Mouse (Mus musculus) olfactory bulb, adult 2 months (tissue): ENCODE measurements around the gene Six5.

Experiments
- CTCF ChIP-seq: fragments of 200-500 bp; IDR thresholded peaks from 2 replicates; pipeline ENCODE4 v1.5.1; 2012; ENCODE audit warnings: low read depth, mild to moderate bottlenecking, low read length, moderate library complexity; ENCODE audit not compliant: insufficient read depth
- POLR2A ChIP-seq: fragments of 200-500 bp; IDR thresholded peaks from 2 replicates; pipeline ENCODE4 v1.6.1; 2012; ENCODE audit warnings: mild to moderate bottlenecking, low read depth, low read length, moderate library complexity; ENCODE audit not compliant: insufficient read depth

GRCm38 (mm10) chr7:19092381-19093173 is 1.8 kb upstream of the Six5 start:
- TF ChIP-seq CTCF = no peak
- no peak for TF ChIP-seq POLR2A
